Mouse (Mus musculus) c-Kit-positive CD71-negative TER-119-negative erythroid progenitor cells, embryonic 14.5 days (primary cell): ENCODE measurements at regions not wholly inside any gene's neighbourhood (a gene's known extent, or its start where the extent isn't known, plus 50 kb on each side); places are given as distances from the start of the nearest gene placed in this dataset.

Experiments used
- DNase-seq: peaks from one replicate; pipeline ENCODE4 v3.0.0-alpha.2; 2013; ENCODE audit warnings: low read depth

DNA sequence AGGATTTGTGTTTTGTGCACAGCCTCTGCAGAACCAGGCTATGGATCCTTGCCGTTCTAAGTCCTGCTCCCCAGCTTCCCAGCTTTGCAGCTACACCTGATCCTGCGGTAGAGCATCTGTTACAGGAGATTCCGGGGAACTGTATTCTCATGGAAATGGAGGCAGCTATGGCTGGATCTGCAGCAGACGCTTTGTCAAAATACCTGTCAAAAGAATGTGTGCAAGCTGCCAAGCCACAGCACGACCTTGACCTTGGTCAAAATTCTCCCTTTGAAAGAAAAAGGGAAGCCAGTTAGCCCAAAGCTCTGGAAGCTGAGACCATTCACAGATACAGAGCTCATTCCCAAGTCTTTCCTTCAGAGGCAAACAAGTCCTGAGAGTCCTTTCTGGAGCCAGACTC is 255.3 kb downstream of the Med13l start:
- DNase-seq = no peak

DNA sequence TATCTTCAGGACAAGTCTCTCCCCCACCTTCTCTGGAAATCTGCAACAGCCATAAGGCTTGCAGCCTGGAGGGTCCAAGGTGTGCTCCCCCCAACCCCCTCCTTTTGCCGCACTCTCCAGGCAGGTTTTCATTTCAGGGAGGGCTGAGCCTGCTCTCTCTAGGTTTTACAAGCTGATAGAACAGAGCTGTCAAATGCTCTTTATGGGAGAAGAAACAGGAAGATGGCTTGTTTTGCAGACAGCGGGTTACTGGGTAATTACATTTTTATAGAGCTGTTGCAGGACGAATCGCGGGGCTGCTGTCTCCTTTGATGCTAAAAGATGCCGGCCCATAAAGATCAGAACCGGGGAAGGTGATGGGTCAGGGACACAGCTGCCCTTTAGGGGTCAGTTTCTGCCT is 257.8 kb downstream of the Med13l start:
- no peak for DNase-seq

DNA sequence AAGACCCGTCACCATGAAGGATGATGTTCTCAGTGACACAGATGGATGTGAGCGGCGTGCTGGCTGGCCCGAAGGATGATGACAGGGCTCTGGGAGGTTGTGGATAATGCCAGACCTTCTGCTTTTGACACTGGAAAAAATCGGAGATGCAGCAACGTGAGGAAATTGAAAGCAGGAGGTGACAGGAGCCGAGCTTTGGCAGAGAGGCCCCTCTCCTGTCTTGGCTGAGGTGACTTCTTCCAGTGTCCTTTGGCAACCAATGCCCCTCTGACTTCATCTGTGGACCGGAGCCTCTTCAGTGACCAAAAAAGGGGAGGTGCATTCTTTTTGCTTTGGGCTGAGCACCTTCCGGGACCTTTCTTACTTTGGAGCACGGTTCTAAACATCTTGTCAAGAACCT is 264.3 kb downstream of the Med13l start:
- no peak for DNase-seq

DNA sequence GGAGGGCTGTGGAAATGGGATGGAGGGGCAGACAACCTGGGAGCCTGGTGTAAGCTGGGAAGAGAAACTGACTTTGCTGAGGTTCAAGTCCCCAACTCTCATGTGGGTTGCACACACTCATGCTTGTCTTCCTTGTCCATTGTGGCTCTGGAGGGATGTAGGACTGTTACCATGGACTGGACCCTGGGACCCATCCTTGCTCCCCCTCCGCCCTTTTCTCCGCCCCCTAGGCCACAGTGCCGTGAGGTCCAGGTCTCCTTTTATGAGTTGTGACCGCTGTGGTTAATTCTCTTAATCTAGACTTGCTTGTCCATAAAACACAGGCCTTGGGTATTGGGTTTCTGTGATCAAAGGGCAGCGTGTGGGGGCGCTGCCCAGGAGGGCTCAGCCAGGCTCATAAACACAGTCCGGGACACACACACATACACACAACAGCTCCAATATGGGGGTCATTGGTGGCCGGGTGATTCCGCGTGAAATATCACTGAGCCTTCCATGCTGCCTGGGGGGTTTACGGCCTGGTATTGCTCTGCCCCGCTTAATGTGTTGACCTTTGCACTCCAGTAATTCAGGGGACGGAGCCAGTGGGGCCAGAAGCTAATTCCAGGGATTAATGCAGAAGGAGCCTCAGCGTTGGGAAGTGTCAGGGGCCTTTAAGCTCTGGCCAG is 268.7 kb downstream of the Med13l start:
- no peak for DNase-seq

DNA sequence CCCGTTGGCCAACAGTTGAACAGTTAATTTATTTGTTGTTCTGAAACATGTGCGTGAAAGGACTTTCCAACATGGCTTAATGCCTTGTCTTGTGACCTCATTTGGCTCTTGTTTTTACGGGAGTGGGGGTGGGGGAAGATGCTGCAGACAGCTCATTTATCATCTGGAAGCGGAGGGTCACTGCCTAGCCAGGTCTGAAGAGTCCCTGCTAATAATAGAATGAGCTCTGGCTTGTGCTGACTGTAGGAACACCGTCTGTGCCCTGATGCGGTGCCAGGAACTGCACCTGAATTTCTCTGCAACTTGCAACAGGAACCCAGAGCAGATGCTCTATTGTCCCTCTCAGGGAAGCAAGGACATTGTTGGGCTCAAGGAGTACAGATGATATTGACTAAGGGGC is 272.2 kb downstream of the Med13l start:
- no peak for DNase-seq

DNA sequence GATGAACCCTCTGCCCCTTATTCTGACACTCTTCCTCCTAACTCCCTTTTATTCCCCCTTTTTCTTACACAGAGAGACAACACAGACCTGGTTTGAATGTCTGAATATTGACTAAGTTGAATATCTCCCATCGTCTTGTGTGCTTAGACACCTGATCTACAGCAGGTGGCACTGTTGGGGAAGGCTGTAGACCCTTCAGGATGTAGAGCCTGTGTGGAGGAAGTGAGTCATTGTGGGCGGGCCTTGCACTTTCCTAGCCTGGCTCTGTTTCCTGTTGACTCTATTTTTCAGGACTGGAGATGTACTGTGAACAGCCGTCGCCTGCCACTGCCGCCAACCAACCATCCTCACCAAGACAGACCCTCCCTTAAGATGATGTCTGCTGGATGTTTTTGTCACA is 273.6 kb downstream of the Med13l start:
- no peak for DNase-seq

DNA sequence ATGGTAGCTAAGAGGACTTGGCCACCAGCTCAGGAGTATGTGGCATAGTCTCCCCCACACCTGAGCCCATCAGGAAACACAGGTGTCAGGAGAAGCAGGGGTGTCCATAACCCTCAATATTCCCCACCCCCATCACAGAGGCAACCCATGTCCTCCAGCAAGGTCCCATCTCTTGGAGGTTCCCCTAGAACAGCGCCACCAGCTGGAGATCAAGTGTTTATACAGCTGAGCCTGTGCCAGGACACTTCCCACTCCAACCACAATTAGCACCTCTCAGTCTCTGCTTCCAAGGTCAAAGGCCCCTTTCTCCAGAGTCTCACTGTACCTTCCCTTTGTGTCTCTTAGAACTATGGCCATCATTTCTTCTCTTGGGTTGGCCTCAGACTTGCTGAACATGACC is 276.5 kb downstream of the Med13l start:
- DNase-seq = no peak

DNA sequence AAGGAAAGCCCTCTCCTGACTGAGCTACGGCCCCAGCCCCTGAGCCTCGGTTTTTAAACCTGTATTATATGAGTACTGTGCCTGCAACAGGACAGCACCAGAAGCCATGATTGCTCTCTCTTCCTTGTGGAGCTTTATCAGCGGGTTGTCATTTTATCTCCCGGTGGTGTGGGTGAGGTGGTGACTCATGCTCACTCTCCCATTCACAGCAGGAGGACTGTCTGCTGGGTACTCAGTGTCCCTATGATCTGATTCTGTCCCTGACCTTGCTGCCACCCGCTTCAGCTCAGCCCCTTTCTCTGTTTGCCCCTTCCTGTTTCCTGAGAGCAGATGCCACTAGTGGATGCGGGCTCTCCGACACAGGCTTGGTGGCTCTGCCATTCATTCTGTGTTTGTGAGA is 277.9 kb downstream of the Med13l start:
- DNase-seq = no peak

DNA sequence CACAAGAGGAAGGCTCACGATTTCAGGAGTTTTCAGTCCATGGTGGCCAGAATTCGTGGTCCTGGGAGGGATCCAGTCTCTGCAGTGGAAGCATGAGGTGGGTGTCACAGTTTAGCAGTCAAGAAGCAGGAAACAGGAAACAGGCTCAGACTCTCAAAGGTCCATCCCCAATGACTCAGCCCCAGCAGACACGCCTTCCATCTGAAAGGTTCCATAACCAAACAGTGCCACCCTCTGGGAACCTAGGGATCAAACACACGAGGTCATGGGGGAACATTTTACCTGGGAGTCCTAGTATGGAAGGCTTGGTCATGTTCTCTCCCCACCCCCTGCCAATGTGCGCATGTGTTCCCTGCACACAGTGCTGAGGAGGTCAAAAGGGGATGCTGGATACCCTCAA is 279.4 kb downstream of the Med13l start:
- no peak for DNase-seq

DNA sequence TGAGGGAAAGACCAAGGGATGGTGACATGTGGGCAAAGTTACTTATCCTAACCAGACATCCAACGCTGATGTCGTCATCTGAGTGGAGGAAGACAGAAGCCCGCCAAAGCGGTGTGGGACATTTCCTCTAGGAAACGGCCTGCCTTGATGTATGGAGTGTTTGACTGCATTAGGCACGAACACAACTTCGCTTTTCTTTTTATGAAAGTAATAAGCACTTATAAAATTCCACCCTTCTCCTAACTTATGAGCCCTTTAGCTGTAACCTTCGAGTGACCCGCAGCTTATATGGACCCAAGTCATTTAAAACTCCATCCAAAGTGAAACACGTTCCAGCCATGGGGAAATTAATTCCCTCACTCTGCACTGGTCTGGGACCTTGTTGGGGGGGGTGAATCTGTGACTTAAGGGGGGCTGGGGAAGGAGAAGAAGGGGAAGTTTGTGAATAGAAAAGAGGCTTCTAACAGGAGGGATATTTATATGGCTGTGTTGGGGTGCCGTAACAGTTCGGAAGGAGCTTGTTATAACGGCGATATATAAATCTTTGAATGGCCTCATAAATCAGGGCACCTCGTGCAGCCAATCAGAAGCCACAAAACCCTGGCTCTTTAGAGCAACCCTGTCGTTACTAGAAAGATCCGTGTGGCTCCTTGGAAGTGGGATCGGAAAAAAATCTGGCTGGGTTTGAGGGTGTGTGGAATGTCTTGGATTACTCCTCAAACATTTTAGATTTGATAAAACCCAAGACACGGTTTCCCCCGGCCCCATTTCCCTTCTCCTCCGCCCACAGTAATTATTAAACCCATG is 280.9 kb downstream of the Med13l start:
- no peak for DNase-seq

DNA sequence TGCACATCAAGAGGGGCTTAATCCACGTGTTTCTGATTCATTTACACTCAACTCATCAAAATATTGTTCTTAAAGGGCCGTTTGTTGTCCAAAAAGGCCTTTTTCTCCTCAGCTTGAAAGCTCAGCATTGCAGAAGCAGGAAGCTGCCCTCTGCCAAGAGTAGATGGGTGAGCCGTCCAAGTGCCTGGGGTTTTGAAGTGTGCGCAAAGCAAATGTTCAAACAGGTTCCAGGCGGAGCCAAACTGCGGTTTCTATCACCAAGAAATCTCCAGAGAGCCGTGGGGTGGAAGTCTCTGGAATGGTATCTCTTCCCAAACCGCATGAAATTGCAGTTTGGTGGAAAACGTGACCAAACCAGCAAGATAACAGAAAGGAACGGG is 281.5 kb downstream of the Med13l start:
- DNase-seq = no peak

DNA sequence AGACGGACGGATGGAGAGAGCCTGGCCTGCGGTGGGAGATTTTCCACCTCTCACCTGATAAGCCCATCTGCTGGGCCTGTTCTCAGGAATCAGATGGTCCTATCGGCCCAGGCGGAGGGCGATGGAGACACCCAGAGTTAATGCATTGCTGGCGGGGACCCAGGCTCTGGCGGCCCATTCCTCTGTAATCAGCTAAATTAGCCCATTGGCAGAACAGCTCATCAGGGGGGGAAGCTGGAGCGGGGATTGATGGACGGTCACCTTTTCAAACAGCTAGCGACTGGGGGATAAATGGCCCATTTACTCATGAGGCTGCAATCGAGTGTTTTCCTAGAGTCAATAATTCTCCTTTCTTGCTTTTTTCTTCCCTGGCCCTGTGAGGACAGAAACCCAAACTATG is 296.5 kb downstream of the Med13l start:
- no peak for DNase-seq

DNA sequence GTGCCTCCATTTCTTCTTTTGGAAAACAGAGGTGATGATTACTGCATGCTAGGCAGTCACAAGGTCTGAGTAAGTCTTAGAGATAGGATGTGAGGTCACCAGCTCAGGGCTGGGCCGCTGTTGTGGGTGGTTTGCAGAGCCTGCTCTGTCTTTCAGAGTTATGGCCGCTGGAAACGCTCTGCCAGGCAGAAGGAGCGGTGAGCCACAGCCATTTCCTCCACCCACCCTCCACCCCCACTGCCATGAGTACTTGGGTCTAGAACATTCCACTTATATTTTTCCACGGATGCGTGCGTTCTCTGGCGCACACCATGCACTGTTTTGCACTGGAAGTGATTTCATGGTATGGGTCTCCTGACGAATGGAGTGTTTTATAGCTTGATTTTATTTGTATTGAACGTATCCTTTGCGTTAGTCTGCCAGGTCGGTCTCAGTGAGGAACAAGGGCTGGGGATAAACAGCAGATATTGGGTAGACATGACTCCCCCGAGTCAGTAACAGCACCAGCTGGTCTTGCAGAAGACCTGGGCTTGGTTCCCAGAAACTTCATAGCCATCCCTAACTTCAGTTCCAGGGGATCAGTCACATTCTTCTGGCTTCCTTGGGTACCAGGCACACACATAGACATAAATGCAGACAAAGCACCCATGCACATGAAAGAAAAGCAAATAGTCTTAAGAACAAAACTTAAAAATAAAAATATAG is 300.8 kb downstream of the Med13l start:
- DNase-seq = no peak

DNA sequence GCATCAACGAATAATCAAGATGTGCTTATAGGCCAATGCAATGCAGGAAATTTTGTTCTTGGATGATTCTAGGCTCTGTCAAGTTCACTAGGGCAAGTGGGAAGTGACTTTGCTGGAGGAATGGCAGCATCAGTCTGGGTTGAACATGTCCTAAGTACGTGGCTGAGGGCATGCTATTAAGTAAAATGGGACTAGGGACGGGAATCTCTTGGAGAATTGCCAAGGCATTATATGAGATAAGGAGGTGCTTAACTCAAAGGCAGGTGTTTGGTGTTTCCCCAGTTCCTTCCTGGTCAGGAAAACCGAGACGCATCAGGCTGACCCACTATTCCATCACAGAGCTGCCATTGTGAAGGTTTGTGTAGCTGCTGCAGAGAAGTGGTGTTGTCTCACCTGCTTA is 307.0 kb downstream of the Med13l start:
- DNase-seq = no peak

DNA sequence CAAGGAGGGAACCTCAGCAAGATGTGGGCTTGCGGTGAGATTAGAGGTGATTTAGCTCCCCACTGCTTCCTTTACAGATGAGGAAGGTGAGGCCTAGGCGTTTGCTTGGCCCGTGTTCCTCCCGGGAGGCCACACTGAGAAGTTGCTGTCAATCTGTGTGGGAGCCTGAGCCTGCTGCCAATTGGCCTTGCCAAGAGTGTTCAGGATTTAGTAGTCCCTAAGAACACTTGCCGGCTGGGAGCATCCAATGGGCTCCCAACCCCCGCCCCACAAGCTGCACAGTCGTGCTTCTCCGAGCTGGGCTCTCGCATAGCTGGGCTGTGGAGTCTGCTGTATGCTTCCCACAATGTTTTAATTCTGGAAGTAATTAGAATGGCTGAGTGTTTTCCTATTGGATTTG is 308.9 kb downstream of the Med13l start:
- no peak for DNase-seq

DNA sequence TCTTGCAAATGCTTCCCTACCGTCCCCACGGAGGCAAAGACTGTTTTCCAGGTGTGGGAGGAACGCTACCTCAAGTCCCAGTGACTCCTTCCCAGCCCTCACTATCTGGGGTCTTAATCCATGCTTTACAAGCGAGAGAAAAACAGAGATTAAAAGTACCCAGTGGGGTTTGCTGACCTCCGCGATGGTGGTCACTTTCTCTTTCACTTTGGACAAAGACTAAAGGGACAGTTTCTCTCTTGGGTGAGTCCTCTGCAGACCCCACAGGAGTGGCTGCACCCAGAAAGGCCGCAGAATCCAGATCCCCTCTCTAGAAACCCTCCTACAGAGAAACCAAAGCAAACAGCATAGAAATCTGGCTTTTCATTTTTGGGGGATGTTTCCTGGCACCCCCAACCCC is 313.4 kb downstream of the Med13l start:
- no peak for DNase-seq

DNA sequence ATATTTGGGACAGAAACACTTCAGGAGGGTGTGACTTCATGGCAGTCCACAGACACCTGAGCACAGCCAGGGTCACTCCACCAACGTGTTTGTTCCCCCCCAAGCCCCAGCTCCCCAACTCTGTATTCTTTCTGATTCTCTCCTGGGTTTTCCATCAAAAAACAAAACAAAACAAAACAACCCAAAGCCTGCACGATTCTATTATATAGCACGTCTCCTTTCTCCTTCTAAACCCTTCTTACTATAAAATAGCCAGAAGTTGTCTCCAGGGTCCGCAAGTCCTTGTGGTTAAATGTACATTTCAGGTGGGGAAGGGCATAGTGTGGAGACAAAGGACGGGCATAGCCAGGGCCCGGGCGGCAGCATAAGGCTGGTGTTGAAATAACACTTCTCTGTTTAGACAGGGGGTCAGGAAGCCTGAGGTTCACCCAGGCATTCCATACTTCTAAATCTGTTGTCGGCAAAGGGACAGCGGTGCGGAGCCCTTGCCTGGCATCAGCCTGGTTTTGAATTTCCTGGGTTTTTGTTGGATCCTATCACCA is 314.7 kb downstream of the Med13l start:
- DNase-seq = no peak

DNA sequence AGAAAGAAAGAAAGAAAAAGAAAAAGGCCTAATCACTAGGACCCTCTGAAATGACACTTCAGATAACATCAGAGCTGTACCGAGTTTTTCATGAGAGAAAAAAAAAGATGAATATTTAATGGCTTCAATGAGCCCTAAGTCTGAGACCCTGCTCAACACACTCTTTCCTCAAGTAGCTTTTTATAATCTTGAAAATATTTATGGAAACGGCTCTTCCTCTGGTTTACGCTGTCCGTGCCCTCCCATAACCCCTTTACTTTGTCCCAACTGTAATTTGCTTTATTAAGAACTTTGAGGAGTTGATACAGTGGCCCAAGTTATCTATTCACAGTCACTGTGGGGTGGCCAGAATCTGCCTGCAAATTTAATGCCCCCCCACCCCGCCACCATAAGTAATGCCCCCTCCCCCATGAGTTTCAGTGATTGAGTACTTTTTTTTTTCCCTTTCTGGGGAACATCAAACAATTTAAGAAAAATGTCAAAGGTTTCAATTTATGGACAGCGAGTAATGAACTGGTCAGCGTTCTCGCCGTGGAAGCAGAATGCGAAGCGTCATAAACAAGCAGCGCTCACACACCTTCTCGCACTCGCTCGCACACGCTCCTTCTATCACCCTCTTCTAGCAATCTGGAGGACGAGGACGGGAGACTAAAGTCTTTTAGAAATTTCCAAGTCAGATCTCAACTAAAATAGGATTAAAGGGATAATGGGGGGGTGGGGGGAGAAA is 316.3 kb downstream of the Med13l start:
- DNase-seq = no peak

DNA sequence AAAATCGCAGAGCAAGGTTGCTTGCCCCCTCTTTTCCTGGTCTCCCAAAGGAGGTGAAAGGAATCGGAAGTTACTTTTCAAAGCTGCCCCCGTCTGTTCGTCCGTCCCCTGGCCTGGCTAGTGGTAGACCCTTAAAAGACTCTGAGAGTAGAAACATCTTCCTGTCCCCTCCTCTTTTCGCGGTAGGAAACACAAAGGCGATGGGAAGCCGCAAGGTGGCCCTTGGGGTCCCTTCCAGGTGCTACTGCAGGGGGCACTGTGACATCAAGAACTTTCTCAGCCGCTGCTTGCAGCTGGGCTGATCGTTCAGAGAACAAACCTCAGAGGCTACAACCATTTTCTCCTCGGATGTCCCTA is 316.8 kb downstream of the Med13l start:
- peak; percentile 9 for DNase-seq

DNA sequence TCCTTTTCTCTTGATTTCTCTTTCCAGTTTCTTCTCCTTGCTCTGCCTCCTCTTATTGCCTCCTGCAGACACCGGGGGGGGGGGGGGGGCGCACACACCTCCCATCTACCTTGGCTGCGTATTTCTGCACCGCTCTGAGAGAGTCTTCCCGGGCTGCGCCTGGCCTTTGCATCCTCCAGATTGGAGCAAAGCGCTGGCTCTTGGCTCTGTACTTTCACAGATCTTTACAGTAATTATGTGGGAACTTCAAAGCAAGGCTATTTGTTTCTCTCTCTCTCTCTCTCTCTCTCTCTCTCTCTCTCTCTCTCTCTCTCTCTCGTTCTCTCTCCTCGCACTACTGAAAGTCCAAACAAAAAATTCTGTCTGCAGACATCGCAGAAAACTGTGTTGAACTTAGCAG is 317.4 kb downstream of the Med13l start:
- no peak for DNase-seq

DNA sequence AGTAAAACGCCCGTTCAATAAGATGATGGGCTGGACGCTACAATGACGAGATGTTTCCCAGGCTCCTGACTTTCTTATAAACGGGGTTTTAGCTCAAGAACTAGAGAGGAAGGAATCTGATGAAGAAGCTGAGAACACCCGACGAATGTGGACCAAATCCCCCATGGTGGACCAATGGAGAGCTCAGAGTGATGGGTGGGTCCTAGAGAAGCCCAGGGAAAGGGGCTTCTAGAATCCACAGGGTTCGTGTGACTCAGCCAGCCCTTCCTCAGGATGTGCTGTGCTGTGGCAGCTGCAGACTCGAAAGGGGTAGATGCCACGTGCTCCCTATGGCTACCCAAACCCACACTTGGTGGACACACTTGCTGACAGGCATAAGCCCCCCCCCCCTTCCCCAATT is 318.2 kb downstream of the Med13l start:
- no peak for DNase-seq

DNA sequence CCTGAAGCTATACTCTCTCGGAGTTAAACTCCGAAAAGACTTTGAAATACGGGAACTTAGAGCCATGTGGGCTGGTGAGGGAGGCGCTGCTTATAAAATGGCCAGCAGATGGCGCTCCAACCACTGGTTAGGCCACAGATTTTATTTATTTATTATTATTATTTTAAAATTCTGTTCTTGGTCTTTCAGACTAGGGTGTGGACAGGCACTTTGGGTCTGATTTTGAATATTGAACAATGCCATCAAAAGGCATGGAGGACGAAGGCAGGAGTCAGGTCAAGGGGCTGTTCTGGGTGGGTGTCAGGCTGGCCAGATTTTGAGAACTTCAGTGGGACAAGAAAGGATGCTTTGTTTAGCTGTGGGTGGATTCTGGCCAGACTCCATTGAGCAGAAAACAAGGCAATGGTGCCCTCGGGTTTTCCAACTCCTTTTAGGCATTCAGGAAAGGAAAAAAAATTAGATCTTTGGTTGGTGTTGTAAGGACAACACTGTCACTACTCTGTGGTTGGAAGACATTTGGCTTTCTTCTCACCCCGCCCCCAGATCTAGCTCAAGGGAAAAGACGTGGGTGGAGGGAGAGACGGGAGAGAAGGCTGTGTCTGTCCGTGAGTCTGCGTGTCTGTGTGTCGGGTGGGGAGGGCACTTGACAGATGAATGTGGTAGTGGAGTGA is 319.5 kb downstream of the Med13l start:
- DNase-seq = peak; percentile 43
